Mouse (Mus musculus) right cerebral cortex, postnatal 4 days (tissue): ENCODE data around the gene Trpv6.

ENCODE experiments used
- DNase-seq: peaks from one replicate; pipeline ENCODE4 v3.0.0-alpha.2; 2022

The Trpv6 gene

GRCm38 (mm10) chr6:41621241-41621990 lies 14.8 kb downstream of the Trpv6 start:
- DNase-seq, result no peak

GRCm38 (mm10) chr6:41620173-41620798 lies 15.9 kb downstream of the Trpv6 start:
- no peak for DNase-seq

- DNase-seq, result no peak
Observed at GRCm38 (mm10) chr6:41607637-41608036, 28.6 kb downstream of the Trpv6 start.

- DNase-seq, result peak; percentile 65
Observed at GRCm38 (mm10) chr6:41606214-41606613, 30.0 kb downstream of the Trpv6 start.

- no peak for DNase-seq
Observed at GRCm38 (mm10) chr6:41605794-41606104, 30.5 kb downstream of the Trpv6 start.

- peak; percentile 75 for DNase-seq
Observed at GRCm38 (mm10) chr6:41605061-41605793, 31.0 kb downstream of the Trpv6 start, which contains the start of gene Ephb6. TSS of gene Ephb6 (plus strand) at chr6:41605482.

GRCm38 (mm10) chr6:41604401-41605050 lies 31.7 kb downstream of the Trpv6 start:
- peak; percentile 59 for DNase-seq

GRCm38 (mm10) chr6:41582189-41582588 lies 54.0 kb downstream of the Trpv6 start:
- no peak for DNase-seq

- DNase-seq, result no peak
Observed at GRCm38 (mm10) chr6:41581295-41581694, 54.9 kb downstream of the Trpv6 start.

GRCm38 (mm10) chr6:41577297-41577696 lies 58.9 kb downstream of the Trpv6 start:
- DNase-seq, result no peak

- DNase-seq, result no peak
Observed at GRCm38 (mm10) chr6:41576526-41577097, 59.6 kb downstream of the Trpv6 start.
